Mouse (Mus musculus) embryonic stem cell, embryonic (primary cell): ENCODE data around the gene Mroh2a.

ENCODE experiments used
- CTCF ChIA-PET, 4 experiments: fragments of 300-600 bp in 2 of 4; fragments of 350-600 bp in 2 of 4; sonication (Branson Sonifier 250); formaldehyde crosslinking; loops; one replicate each; lab custom pipeline; 2022; ENCODE audit warnings: inconsistent platforms in 2 of 4; lab: Charles Lee
- POLR2A ChIA-PET, 4 experiments: fragments of 300-600 bp in 2 of 4; fragments of 350-600 bp in 2 of 4; sonication (Branson Sonifier 250); formaldehyde crosslinking; loops; one replicate each; lab custom pipeline; 2022; ENCODE audit warnings: antibody characterized with exemption in 4 of 4, inconsistent platforms in 1 of 4; lab: Charles Lee

Gene Mroh2a

GRCm38 (mm10) chr1:88310349-88310748 lies 83.6 kb downstream of the Mroh2a start:
- POLR2A ChIA-PET: no interaction called here
- CTCF ChIA-PET: interaction anchor here in 1 of 4 experiments (0.8 to 2.6 kb wide), 2 partner anchors 9 to 20 kb away, joined by 3 to 11 read pairs; no protein-coding TSS in a partner anchor
